Mouse (Mus musculus) large intestine, adult 2 months (tissue): ENCODE data around the gene Rufy3. TPM values are rescaled to one million over a fixed set of nuclear protein-coding genes. Genes with fewer than 3 reads are reported as not detected.
A peak's percentile ranks its signal among the peaks of the same experiment; 100 is the strongest.
"Not testable (repeated sequence)": the region's sequence is repeated elsewhere in the genome, so short reads cannot be mapped to it uniquely, and the experiment has no call there.

ENCODE experiments used
- DNase-seq: peaks from one replicate; pipeline ENCODE4 v3.0.0-alpha.2; 2012; ENCODE audit warnings: low read depth, low spot score
- WGBS: fragments of 180-500 bp; shearing (Covaris S2); methylation state at CpG from one replicate; pipeline ENCODE4 v1.1.7; 2018; 5-methylcytosine and 5-hydroxymethylcytosine counted together
- polyA plus RNA-seq: library from polyadenylated mRNA; depleted of rRNA; stranded (reverse); fragments of >200 nt; gene quantifications from 2 replicates; pipeline ENCODE4 v1.2.3, GENCODE M21; 2012; rRNA removed

Rufy3 gene
- 4.9 and 7.6 TPM in 2 replicates for polyA plus RNA-seq

- 1% methylated on average over 57 of the region's 71 CpGs for WGBS
- no peak for DNase-seq
Measured at GRCm38 (mm10) chr5:88564501-88565147, at the start of gene Rufy3. TSS of gene Rufy3 (plus strand) at chr5:88565040.

DNA sequence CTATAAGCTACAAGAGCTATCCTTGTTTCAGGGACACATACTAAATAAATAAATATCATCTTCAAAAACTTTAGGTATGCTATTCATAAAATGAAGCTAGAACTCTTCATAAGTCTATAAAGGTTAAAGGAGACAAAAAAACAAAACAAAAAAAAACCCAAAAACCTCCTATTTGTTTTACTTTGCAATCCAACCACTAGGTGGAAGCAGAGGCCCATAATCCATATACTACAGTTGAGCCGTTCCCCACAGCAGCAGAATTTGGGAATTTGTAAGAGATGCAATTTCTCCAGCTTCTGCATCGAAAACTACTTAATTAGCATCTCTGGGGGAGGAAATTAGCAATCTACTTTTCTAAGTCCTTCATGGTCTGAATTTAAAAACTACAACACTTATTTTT, 45.6 kb upstream of the Rufy3 start:
- WGBS: 4% methylated on average over 2 of the region's 2 CpGs
- peak; percentile 7 for DNase-seq

GRCm38 (mm10) chr5:88527657-88528056, 37.2 kb upstream of the Rufy3 start, which contains the start of gene Jchain:
TSS of gene Jchain (minus strand) at chr5:88527891.
- 91% methylated on average over 3 of the region's 3 CpGs for WGBS
- no peak for DNase-seq

GRCm38 (mm10) chr5:88530908-88531307, 33.9 kb upstream of the Rufy3 start:
- no peak for DNase-seq
- WGBS: 49% methylated on average over 1 of the region's 1 CpGs

GRCm38 (mm10) chr5:88534697-88535096, 30.1 kb upstream of the Rufy3 start:
- 63% methylated on average over 3 of the region's 3 CpGs for WGBS
- DNase-seq: no peak

DNA sequence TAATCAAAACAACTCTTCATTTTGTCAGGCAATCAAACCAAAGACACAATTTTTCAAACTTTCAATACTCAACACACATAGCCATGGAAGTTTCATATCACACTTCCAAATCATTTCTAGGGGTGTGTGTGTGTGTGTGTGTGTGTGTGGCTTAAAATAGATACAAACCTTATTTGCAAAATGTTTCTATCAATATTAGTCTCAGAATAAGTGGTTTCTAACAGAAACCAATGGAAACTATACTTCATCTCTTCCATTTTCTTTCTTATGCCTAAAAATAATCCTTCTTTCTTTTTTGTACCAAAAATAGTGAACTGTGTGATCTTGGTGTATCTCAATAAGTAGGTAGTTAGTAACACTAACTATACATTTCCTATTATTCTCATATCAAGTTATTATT, 24.0 kb upstream of the Rufy3 start:
- DNase-seq: no peak

DNA sequence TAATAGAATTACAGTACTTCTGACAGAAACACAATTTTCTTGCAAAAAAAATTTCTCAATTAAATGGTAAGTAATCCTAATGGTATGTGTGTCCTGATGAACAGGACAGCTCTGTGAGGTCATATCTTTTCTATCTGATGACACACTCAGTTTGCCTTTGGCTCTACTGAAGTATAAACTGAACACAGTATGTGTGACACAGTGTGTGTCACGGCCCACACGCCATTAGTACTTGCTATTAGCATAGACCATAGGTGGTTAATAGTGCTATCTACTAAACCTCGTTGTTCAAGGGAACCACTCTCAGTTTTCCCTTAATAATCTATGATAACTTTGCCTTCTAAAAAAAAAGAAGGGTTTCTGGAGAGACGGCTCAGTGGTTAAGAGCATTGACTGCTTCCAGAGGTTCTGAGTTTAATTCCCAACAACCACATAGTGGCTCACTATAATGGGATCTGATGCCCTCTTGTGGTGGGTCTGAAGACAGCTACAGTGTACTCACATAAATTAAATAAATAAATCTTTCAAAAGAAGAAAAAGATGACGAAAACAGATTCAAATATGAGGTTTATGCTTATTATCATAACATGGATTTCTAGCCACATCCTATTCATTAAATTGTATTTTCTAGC, 22.1 kb upstream of the Rufy3 start:
- no peak for DNase-seq
- 56% methylated on average over 5 of the region's 5 CpGs for WGBS

- not testable (repeated sequence) for DNase-seq
- WGBS: 85% methylated on average over 1 of the region's 1 CpGs
Measured at GRCm38 (mm10) chr5:88544411-88544810, 20.4 kb upstream of the Rufy3 start.

GRCm38 (mm10) chr5:88545536-88545935, 19.3 kb upstream of the Rufy3 start:
- DNase-seq: no peak
- 82% methylated on average over 7 of the region's 7 CpGs for WGBS

DNA sequence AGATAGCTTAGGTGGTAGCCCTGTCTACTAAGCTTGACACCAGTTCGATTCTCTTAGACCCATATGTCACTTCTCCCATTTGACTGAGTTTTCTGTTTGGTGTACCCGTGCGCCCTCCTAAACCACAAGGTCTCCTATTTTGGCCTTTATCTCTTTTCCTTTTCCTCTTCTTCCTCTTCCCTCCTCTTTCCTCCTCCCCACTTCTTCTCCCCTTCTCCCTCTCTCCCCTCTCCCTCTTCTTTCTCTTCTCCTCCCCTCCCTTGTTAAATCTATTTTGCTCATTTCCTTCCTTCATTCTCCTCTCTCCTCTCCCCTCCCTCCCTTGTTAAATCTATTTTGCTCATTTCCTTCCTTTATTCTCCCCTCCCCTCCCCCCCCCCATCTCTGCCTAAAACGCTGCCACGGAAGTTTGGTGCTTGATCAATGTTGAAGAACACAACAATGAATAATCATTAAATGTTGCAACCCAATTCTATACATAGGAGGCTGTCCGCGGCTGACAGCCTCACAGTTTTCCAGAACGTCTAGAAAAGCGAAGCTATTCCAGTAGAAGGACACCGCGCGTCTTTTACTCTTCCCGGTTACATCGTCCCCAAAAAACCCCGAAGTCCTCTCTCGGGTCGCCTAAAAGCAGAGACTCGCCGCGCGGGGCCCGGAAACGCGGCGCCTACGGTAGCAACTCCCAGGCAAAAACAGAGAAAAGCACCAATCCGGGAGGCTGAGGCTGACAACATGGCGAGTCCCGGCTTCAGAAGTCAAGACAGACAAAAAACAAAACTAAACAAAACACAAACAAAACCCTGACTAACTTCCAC, 11.4 kb upstream of the Rufy3 start:
- 4% methylated on average over 29 of the region's 29 CpGs for WGBS
- no peak for DNase-seq

DNA sequence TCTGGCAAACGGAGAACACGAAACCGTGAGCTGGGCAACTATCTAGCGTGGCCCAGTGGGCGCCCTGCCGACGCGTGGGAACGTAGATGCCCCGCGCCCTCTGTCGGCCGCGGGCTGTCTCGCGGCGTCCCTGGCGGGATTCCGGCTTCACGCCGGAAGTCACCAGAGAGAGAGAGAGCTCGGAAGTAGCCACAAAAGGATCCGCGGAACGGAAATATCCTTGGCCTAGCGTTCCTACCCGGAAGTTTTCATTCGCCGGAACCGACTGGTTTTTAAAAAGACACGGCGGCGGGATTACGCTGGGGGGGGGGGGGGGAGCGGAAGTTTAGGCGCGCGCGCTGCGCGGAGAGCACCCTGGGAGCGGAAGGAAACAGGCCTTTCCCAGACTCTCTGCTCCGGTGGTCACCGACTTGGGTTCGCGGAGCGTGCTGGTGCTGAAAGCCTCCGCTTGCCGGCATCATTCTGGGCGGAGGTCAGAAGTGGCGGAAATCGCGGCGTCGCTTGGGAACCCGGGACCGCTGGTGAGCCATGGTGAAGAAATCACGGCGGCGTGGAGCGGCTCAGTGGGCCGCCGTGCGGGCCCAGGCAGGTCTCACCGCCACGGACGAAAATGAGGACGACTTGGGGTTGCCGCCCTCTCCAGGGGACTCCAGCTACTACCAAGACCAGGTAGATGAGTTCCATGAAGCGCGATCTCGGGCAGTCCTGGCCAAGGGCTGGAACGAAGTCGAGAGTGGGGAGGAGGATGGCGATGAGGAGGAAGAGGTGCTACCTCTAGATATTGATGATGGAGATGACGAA, 10.6 kb upstream of the Rufy3 start, which contains the start of gene Utp3:
Gene Utp3 (plus strand): TSS at position 377 of the 801 bp plus-strand sequence.
- peak; percentile 96 for DNase-seq
- WGBS: under 1% methylated on average over 76 of the region's 76 CpGs

- no peak for DNase-seq
- 10% methylated on average over 1 of the region's 1 CpGs for WGBS
Measured at GRCm38 (mm10) chr5:88558991-88559390, 5.8 kb upstream of the Rufy3 start.

DNA sequence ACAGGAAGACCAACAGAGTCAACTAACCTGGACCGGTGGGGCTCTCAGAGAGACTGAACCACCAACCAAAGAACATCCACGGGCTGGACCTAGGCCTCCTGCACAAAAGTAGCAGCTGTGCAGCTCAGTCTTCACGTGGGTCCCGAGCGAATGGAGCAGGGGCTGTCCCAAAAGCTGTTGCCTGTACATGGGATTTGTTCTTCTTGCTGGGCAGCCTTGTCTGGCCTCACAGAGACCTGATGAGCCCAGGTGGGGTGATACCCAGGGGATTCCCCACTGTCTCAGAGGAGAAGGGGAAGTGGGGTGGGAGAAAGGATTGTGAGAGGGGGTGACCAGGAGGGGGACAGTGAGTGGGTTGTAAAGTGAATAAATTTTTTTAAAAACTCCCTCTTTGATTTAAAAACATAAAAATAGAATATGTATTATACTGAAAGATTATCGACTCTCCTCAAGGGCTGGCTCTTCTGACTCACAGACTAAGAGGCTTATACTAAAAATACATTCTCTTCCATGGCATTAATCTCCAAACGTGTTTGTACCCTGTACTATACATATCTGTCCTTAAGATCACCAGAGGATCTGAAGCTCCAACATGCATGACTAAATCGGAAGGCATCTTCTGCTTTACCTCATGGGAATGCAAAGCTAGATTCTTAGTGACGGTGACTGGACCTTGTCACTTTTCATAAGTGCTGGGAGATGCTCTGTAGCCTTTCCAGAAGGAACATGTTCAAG, 3.6 kb upstream of the Rufy3 start:
- 91% methylated on average over 9 of the region's 9 CpGs for WGBS
- no peak for DNase-seq

GRCm38 (mm10) chr5:88562863-88563780, 1.7 kb upstream of the Rufy3 start:
- WGBS: 66% methylated on average over 8 of the region's 8 CpGs
- DNase-seq: no peak

GRCm38 (mm10) chr5:88565148-88566033, 551 bp downstream of the Rufy3 start:
- DNase-seq: no peak
- WGBS: under 1% methylated on average over 114 of the region's 119 CpGs

GRCm38 (mm10) chr5:88566034-88566841, 1.4 kb downstream of the Rufy3 start:
- 2% methylated on average over 14 of the region's 14 CpGs for WGBS
- no peak for DNase-seq
